ENCODE assay signal across 12 mouse cellular contexts in the genomic region with DNA sequence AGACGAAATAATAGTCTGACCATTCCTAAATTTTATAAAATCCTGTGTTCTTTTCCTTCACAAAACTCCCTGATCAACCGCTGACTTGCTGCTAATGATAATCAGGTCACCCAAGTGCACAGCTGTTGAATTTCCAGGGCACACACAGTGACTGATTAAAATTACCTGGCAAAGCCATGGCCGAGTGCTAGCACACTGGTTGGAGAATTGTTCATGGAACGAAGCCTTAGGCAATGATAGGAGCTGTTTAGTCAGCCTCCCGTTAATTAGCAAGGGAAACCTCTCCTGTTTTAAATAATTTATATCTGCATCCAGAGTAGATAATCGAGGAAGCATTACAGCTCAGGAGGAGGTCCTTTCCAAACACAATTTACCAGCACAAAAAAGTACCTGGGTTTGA.
A peak's percentile ranks its signal among the peaks of the same experiment; 100 is the strongest.
DNase-seq lines count a peak whose midpoint lies in the region; ATAC-seq lines count a peak whose summit lies in the region.
"Had no signal": no experiment of that assay in that cellular context is flagged by ENCODE, and none has a peak within 500 bp of the region (broad histone marks: within the 10 kb centered on the region; RNA-seq: fewer than 3 reads in every experiment).

No protein-coding gene starts in this region.

- H3K27me3 ChIP-seq in forebrain, embryonic 11.5 days (ENCODE audit: control insufficient read depth, insufficient read depth, low read length), result no peaks in the 10 kb centered on the region
- no peaks in the 10 kb centered on the region for H3K27me3 ChIP-seq in forebrain, embryonic 10.5 days (ENCODE audit: poor library complexity, severe bottlenecking)
- no peaks in the 10 kb centered on the region for H3K27me3 ChIP-seq in hindbrain, embryonic 16.5 days (replicated peaks; ENCODE audit: control insufficient read depth, insufficient read depth, low read length)
- H3K27me3 ChIP-seq in neural tube, embryonic 14.5 days (ENCODE audit: control insufficient read depth, insufficient read depth, low read length), result no peaks in the 10 kb centered on the region
- H3K27me3 ChIP-seq: limb, embryonic 12.5 days had no signal

- no peaks in the 10 kb centered on the region for H3K4me1 ChIP-seq in forebrain, embryonic 11.5 days (replicated peaks; ENCODE audit: control insufficient read depth, insufficient read depth, low read length)
- H3K4me1 ChIP-seq in forebrain, embryonic 10.5 days, result peaks cover 7% of the 10 kb centered on the region; the same call in 1 of the 2 replicates
- no peaks in the 10 kb centered on the region for H3K4me1 ChIP-seq in hindbrain, embryonic 16.5 days (ENCODE audit: control insufficient read depth, insufficient read depth, low read depth, low read length)
- H3K4me1 ChIP-seq in neural tube, embryonic 14.5 days (ENCODE audit: control insufficient read depth, insufficient read depth, low read length), result 0 out of 2 replicates have a peak, but pooled peaks cover 5% of the 10 kb centered on the region
- H3K4me1 ChIP-seq: limb, embryonic 12.5 days had no signal

- 45% methylated on average over 6 of the region's 6 CpGs for WGBS in forebrain, embryonic 11.5 days
- WGBS in forebrain, embryonic 10.5 days, result 70% methylated on average over 6 of the region's 6 CpGs
- 50% methylated on average over 6 of the region's 6 CpGs for WGBS in hindbrain, embryonic 16.5 days
- 42% methylated on average over 6 of the region's 6 CpGs for WGBS in neural tube, embryonic 14.5 days

- no peaks in the 10 kb centered on the region for H3K36me3 ChIP-seq in forebrain, embryonic 11.5 days (ENCODE audit: control insufficient read depth, insufficient read depth, low read length)
- H3K36me3 ChIP-seq in forebrain, embryonic 10.5 days (replicated peaks), result no peaks in the 10 kb centered on the region
- no peaks in the 10 kb centered on the region for H3K36me3 ChIP-seq in hindbrain, embryonic 16.5 days (ENCODE audit: control insufficient read depth, insufficient read depth, low read length)
- no peaks in the 10 kb centered on the region for H3K36me3 ChIP-seq in neural tube, embryonic 14.5 days (ENCODE audit: control insufficient read depth, insufficient read depth, low read length)
- H3K36me3 ChIP-seq: limb, embryonic 12.5 days had no signal

- no peak overlapping the region for H3K4me2 ChIP-seq in forebrain, embryonic 11.5 days (ENCODE audit: low read depth, low read length, severe bottlenecking)
- H3K4me2 ChIP-seq in hindbrain, embryonic 16.5 days (ENCODE audit: low read length), result no peak overlapping the region
- no peak overlapping the region for H3K4me2 ChIP-seq in neural tube, embryonic 14.5 days (ENCODE audit: low read depth, low read length)
- H3K4me2 ChIP-seq: limb, embryonic 12.5 days had no signal

- no peaks in the 10 kb centered on the region for H3K9me3 ChIP-seq in forebrain, embryonic 11.5 days (ENCODE audit: control insufficient read depth, low read length)
- H3K9me3 ChIP-seq in forebrain, embryonic 10.5 days, result no peaks in the 10 kb centered on the region
- H3K9me3 ChIP-seq in hindbrain, embryonic 16.5 days (ENCODE audit: control insufficient read depth, low read length), result no peaks in the 10 kb centered on the region
- no peaks in the 10 kb centered on the region for H3K9me3 ChIP-seq in neural tube, embryonic 14.5 days (ENCODE audit: control insufficient read depth, low read length)
- H3K9me3 ChIP-seq: limb, embryonic 12.5 days had no signal

- no peak overlapping the region for H3K9ac ChIP-seq in forebrain, embryonic 11.5 days (ENCODE audit: low read length)
- H3K9ac ChIP-seq in hindbrain, embryonic 16.5 days (ENCODE audit: low read depth, low read length), result no peak overlapping the region
- H3K9ac ChIP-seq in neural tube, embryonic 14.5 days (replicated peaks; ENCODE audit: low read depth, low read length), result no peak overlapping the region
- H3K9ac ChIP-seq: limb, embryonic 12.5 days had no signal

- no peak overlapping the region for H3K27ac ChIP-seq in forebrain, embryonic 11.5 days (ENCODE audit: low read depth, low read length)
- no peak overlapping the region for H3K27ac ChIP-seq in forebrain, embryonic 10.5 days
- H3K27ac ChIP-seq in hindbrain, embryonic 16.5 days (ENCODE audit: low read depth, low read length), result no peak overlapping the region
- H3K27ac ChIP-seq in neural tube, embryonic 14.5 days (ENCODE audit: low read depth, low read length), result no peak overlapping the region
- H3K27ac ChIP-seq: limb, embryonic 12.5 days had no signal

- ATAC-seq in forebrain, embryonic 11.5 days (replicated peaks; ENCODE audit: low FRiP score), result 0 out of 2 replicates have a peak, but pooled peaks have one; percentile 51
- peak; percentile 80 for ATAC-seq in hindbrain, embryonic 16.5 days
- ATAC-seq in neural tube, embryonic 14.5 days (ENCODE audit: low read depth), result peak; percentile 76

- DNase-seq in forebrain, embryonic 11.5 days (ENCODE audit: low spot score), result no peak
- no peak for DNase-seq in forebrain, embryonic 10.5 days (ENCODE audit: extremely low spot score, low spot score)
- DNase-seq in kidney, adult 9 months, result peak; percentile 6
- DNase-seq in kidney, postnatal 10 days, result no peak
- DNase-seq in layer of hippocampus, postnatal 36 days, result no peak
- DNase-seq: cerebellum, adult 9-11 months; kidney, adult 8-10 months; lung, postnatal 14 days had no signal

- H3K4me3 ChIP-seq in forebrain, embryonic 11.5 days (ENCODE audit: low read depth, low read length), result no peak overlapping the region
- no peak overlapping the region for H3K4me3 ChIP-seq in forebrain, embryonic 10.5 days
- H3K4me3 ChIP-seq in hindbrain, embryonic 16.5 days (ENCODE audit: low read length), result no peak overlapping the region
- H3K4me3 ChIP-seq in neural tube, embryonic 14.5 days (ENCODE audit: low read depth, low read length), result no peak overlapping the region
- H3K4me3 ChIP-seq: erythroblast, embryonic 14.5 days; limb, embryonic 12.5 days had no signal
